Mouse (Mus musculus): ENCODE measurements around the gene Abcb9. TPM values are rescaled to one million over a fixed set of nuclear protein-coding genes. Genes with fewer than 3 reads are reported as not detected.

Gene Abcb9
- polyA plus RNA-seq, 1 experiment from 2014 or later = 3.6 TPM

DNA sequence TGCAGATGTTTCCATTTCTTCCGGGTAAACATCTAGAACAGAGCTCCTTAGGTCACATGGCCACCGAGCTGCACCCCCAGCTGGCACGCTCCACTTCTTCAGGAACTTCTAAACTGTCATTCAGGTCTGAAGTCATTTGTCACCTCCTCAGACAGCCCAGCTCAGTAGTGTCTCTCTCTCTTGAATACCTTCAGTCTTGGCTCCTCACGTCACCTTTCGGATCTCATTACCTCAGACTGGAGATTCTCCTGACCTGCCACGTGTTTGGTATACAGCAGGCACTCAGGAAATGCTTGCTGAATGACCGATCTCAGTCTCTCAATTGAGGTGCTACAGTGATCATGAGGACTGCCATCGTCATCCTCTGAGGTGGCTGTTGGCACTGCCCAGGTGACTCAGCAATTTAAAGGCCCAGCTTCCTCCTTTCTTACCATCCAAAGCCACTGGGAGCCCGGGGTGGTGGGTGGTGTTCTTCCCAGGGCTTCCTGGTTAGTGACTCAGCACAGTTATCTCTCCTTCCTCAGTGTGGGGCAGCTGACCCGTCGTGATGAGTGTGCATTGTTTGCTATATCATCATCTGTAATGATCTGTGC lies 43.6 kb downstream of the Abcb9 start:
- Histone ChIP-seq H3K27me3 (no peaks in the 10 kb centered on the region), H3K4me3 (no peak overlapping the region), H3K4me1 (peaks cover 14% of the 10 kb centered on the region; the same call in 1 of the 2 replicates), H3K9me3 (no peaks in the 10 kb centered on the region), H3K4me2 (no peak overlapping the region), H3K9ac (no peak overlapping the region), H3K27ac (no peak overlapping the region), H3K36me3 (no peaks in the 10 kb centered on the region)
- WGBS = 64% methylated on average over 11 of the region's 11 CpGs
- ATAC-seq (ENCODE audit: borderline replicate concordance, extremely low read depth, low FRiP score, low TSS enrichment) = peak; percentile 40; the same call in 1 of the 2 replicates

GRCm38 (mm10) chr5:124050095-124051050 lies 45.2 kb downstream of the Abcb9 start:
- 0 out of 2 replicates have a peak overlapping the region, but pooled peaks have one; percentile 14 for H3K9ac ChIP-seq
- WGBS = 47% methylated on average over 14 of the region's 14 CpGs
- no peak overlapping the region for H3K4me3 ChIP-seq

GRCm38 (mm10) chr5:124049249-124050045 lies 46.2 kb downstream of the Abcb9 start:
- H3K9me3 ChIP-seq = no peaks in the 10 kb centered on the region
- ATAC-seq (ENCODE audit: borderline replicate concordance, extremely low read depth, low FRiP score, low TSS enrichment) = no peak
- no peaks in the 10 kb centered on the region for H3K27me3 ChIP-seq
- H3K36me3 ChIP-seq = no peaks in the 10 kb centered on the region
- H3K4me3 ChIP-seq = no peak overlapping the region
- no peak overlapping the region for H3K4me2 ChIP-seq
- 0 out of 2 replicates have a peak overlapping the region, but pooled peaks have one; percentile 14 for H3K9ac ChIP-seq
- H3K27ac ChIP-seq = peak overlapping the region; percentile 43; the same call in 1 of the 2 replicates
- peaks cover 14% of the 10 kb centered on the region; the same call in 1 of the 2 replicates for H3K4me1 ChIP-seq
- WGBS = 62% methylated on average over 15 of the region's 15 CpGs

More at GRCm38 (mm10) chr5:124050095-124051050, 45.2 kb downstream of the Abcb9 start:
- Histone ChIP-seq H3K36me3 (no peaks in the 10 kb centered on the region), H3K27ac (peak overlapping the region; percentile 43; the same call in 1 of the 2 replicates), H3K4me2 (no peak overlapping the region), H3K27me3 (no peaks in the 10 kb centered on the region), H3K4me1 (peaks cover 14% of the 10 kb centered on the region; the same call in 1 of the 2 replicates), H3K9me3 (no peaks in the 10 kb centered on the region)
- ATAC-seq (ENCODE audit: borderline replicate concordance, extremely low read depth, low FRiP score, low TSS enrichment) = no peak

DNA sequence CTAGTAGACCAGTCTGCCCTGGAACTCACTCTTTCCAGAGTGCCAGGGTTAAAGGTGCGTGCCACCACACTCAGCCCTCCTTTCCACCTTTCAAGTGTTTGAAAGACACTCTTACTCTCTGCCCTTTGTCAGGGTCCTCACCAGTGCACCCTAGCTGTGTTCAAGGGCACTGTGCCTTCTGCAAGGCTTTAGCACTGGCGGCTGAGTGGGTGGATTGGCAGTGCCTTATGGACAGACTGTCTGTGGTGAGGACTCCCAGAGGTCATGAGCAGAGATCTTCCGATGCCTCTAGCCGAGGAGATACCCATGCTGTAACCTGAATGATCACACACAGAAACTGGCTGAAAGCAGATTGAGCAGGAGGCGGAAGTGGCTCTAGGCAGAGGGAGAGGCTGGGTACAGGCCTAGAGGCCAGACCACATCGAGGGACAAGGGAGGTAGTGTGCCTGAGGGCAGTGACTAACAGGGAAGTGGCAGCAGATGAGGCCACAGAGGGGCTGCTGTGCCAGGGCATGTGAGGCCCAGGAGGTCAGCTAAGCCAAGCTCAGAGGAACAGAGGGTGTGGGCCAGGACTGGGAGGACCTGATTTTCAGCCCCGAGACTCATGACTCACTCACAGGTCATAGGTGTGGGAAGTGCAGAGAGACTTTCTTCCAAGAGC lies 48.7 kb downstream of the Abcb9 start:
- no peak overlapping the region for H3K4me3 ChIP-seq
- no peaks in the 10 kb centered on the region for H3K27me3 ChIP-seq
- H3K4me2 ChIP-seq = no peak overlapping the region
- no peaks in the 10 kb centered on the region for H3K36me3 ChIP-seq
- no peak overlapping the region for H3K27ac ChIP-seq
- H3K9me3 ChIP-seq = no peaks in the 10 kb centered on the region
- H3K9ac ChIP-seq = no peak overlapping the region
- 69% methylated on average over 7 of the region's 7 CpGs for WGBS
- H3K4me1 ChIP-seq = peaks cover 23% of the 10 kb centered on the region
- ATAC-seq (ENCODE audit: borderline replicate concordance, extremely low read depth, low FRiP score, low TSS enrichment) = no peak

- no peak for ATAC-seq (ENCODE audit: borderline replicate concordance, extremely low read depth, low FRiP score, low TSS enrichment)
- Histone ChIP-seq H3K4me1 (peaks cover 21% of the 10 kb centered on the region), H3K36me3 (no peaks in the 10 kb centered on the region), H3K9ac (no peak overlapping the region), H3K9me3 (no peaks in the 10 kb centered on the region), H3K27me3 (no peaks in the 10 kb centered on the region), H3K4me3 (no peak overlapping the region), H3K27ac (no peak overlapping the region), H3K4me2 (no peak overlapping the region)
- WGBS = 32% methylated on average over 11 of the region's 11 CpGs
Measured at GRCm38 (mm10) chr5:124045453-124046010, 50.1 kb downstream of the Abcb9 start.

DNA sequence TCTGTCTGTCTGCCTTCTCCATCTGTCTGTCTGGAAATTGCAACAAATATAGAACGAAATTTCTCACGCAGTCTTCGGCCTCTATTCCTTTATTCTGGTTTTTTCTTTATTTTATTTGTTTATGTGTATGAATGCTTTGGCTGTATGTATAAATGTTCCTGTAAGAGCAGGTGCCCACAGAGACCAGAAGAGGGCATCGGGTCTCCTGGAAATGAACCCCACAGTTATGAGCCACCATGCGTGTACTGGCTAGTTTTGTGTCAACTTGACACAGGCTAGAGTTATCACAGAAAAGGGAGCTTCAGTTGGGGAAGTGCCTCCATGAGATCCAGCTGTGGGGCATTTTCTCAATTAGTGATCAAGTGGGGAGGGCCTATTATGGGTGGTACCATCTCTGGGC lies 51.6 kb downstream of the Abcb9 start:
- ATAC-seq (ENCODE audit: borderline replicate concordance, extremely low read depth, low FRiP score, low TSS enrichment) = no peak
- peaks cover 9% of the 10 kb centered on the region for H3K4me1 ChIP-seq
- H3K4me2 ChIP-seq = 0 out of 2 replicates have a peak overlapping the region, but pooled peaks have one; percentile 4
- H3K9ac ChIP-seq = no peak overlapping the region
- H3K36me3 ChIP-seq = no peaks in the 10 kb centered on the region
- 84% methylated on average over 5 of the region's 5 CpGs for WGBS
- H3K27ac ChIP-seq = peak overlapping the region; percentile 25; the same call in 1 of the 2 replicates
- H3K9me3 ChIP-seq = no peaks in the 10 kb centered on the region
- H3K27me3 ChIP-seq = no peaks in the 10 kb centered on the region
- H3K4me3 ChIP-seq = no peak overlapping the region

- no peaks in the 10 kb centered on the region for H3K36me3 ChIP-seq
- H3K4me1 ChIP-seq = peaks cover 9% of the 10 kb centered on the region
- H3K27me3 ChIP-seq = no peaks in the 10 kb centered on the region
- WGBS = 41% methylated on average over 10 of the region's 10 CpGs
- no peak overlapping the region for H3K4me3 ChIP-seq
- 0 out of 2 replicates have a peak overlapping the region, but pooled peaks have one; percentile 4 for H3K4me2 ChIP-seq
- H3K9me3 ChIP-seq = no peaks in the 10 kb centered on the region
- ATAC-seq (ENCODE audit: borderline replicate concordance, extremely low read depth, low FRiP score, low TSS enrichment) = peak; percentile 37; the same call in 1 of the 2 replicates
- H3K27ac ChIP-seq = peak overlapping the region; percentile 25; the same call in 1 of the 2 replicates
- no peak overlapping the region for H3K9ac ChIP-seq
Measured at GRCm38 (mm10) chr5:124043212-124043978, 52.2 kb downstream of the Abcb9 start.

GRCm38 (mm10) chr5:124041097-124041496 lies 54.5 kb downstream of the Abcb9 start:
- Histone ChIP-seq H3K4me1 (peaks cover 13% of the 10 kb centered on the region), H3K4me3 (no peak overlapping the region), H3K4me2 (no peak overlapping the region), H3K9ac (no peak overlapping the region), H3K27ac (no peak overlapping the region), H3K9me3 (no peaks in the 10 kb centered on the region), H3K27me3 (no peaks in the 10 kb centered on the region), H3K36me3 (no peaks in the 10 kb centered on the region)
- 62% methylated on average over 9 of the region's 9 CpGs for WGBS
- ATAC-seq (ENCODE audit: borderline replicate concordance, extremely low read depth, low FRiP score, low TSS enrichment) = no peak

- H3K9ac ChIP-seq = no peak overlapping the region
- ATAC-seq (ENCODE audit: borderline replicate concordance, extremely low read depth, low FRiP score, low TSS enrichment) = no peak
- no peak overlapping the region for H3K27ac ChIP-seq
- H3K27me3 ChIP-seq = no peaks in the 10 kb centered on the region
- peaks cover 13% of the 10 kb centered on the region for H3K4me1 ChIP-seq
- H3K36me3 ChIP-seq = no peaks in the 10 kb centered on the region
- no peak overlapping the region for H3K4me3 ChIP-seq
- no peaks in the 10 kb centered on the region for H3K9me3 ChIP-seq
- WGBS = 85% methylated on average over 6 of the region's 6 CpGs
- no peak overlapping the region for H3K4me2 ChIP-seq
Measured at GRCm38 (mm10) chr5:124039602-124040001, 56.0 kb downstream of the Abcb9 start.

DNA sequence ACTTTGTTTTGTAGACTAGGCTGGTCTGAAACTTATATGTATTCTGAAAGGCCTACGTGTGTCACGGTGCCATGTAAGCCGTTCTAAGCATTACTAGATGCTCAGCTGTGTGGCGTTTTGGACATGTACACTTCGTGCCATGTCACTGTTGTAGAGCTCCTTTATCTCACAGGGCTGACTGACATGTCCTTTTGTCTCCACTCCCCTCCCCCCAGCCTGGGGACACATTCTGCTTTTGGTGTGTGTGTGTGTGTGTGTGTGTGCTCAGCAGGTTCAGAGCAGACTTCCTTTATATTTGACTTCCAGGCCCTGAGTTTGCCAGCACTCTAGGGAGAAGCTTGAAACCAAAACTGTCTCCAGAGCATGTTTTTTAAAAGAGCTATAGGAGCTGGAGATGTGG lies 58.8 kb downstream of the Abcb9 start:
- no peak for ATAC-seq (ENCODE audit: borderline replicate concordance, extremely low read depth, low FRiP score, low TSS enrichment)
- no peak overlapping the region for H3K27ac ChIP-seq
- WGBS = 63% methylated on average over 5 of the region's 5 CpGs

More for the DNA sequence above, 58.8 kb downstream of the Abcb9 start:
- H3K9ac ChIP-seq = no peak overlapping the region
- H3K4me2 ChIP-seq = no peak overlapping the region
- no peaks in the 10 kb centered on the region for H3K36me3 ChIP-seq
- no peaks in the 10 kb centered on the region for H3K27me3 ChIP-seq
- H3K9me3 ChIP-seq = no peaks in the 10 kb centered on the region
- H3K4me3 ChIP-seq = no peak overlapping the region
- H3K4me1 ChIP-seq = 0 out of 2 replicates have a peak, but pooled peaks cover 4% of the 10 kb centered on the region

Measured in lung, embryonic 15.5 days (tissue).